Mouse (Mus musculus) thymus, adult 2 months (tissue): ENCODE measurements at regions not wholly inside any gene's neighbourhood (a gene's known extent, or its start where the extent isn't known, plus 50 kb on each side); places are given as distances from the start of the nearest gene placed in this dataset.

ENCODE experiments used
- CTCF ChIP-seq: fragments of 200-500 bp; IDR thresholded peaks from 2 replicates; pipeline ENCODE4 v1.5.1; 2012; ENCODE audit warnings: mild to moderate bottlenecking, control low read depth, low read length, moderate library complexity, borderline replicate concordance; ENCODE audit not compliant: control insufficient read depth, poor library complexity, insufficient read depth; ENCODE audit errors: extremely low read depth
- POLR2A ChIP-seq: fragments of 200-500 bp; IDR thresholded peaks from 2 replicates; pipeline ENCODE4 v1.6.1; 2012; ENCODE audit warnings: mild to moderate bottlenecking, low read length, control low read depth, moderate library complexity; ENCODE audit not compliant: control insufficient read depth, poor library complexity, insufficient read depth; ENCODE audit errors: extremely low read depth

DNA sequence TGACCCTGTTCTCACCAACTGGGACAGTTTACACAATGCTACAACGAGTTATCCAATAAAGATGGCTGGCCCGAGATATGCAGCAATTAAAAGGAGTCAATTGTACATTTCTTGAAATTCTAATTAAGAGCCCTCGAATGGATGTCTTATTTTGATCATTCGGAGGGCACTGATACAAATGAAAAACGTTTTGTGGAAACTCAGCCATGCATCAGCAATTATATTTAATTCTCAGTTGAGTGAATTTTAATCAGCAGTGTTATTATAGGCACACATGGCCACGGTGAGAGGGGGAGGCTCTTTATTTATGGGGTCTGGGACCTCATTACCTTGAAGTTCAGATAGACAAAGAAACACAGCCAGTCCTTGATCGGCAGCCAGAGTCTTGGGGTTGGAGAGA, 471.3 kb upstream of the Kcnab2 start:
- no peak for TF ChIP-seq CTCF
- no peak for TF ChIP-seq POLR2A
